Mouse (Mus musculus): ENCODE results near the gene Apol7c. TPM values are rescaled to one million over a fixed set of nuclear protein-coding genes. Genes with fewer than 3 reads are reported as not detected.
"Not testable (repeated sequence)": the region's sequence is repeated elsewhere in the genome, so short reads cannot be mapped to it uniquely, and the experiment has no call there.

Gene Apol7c
- polyA plus RNA-seq (2012; rRNA removed): 1.3 and 1.8 TPM in 2 replicates

DNA sequence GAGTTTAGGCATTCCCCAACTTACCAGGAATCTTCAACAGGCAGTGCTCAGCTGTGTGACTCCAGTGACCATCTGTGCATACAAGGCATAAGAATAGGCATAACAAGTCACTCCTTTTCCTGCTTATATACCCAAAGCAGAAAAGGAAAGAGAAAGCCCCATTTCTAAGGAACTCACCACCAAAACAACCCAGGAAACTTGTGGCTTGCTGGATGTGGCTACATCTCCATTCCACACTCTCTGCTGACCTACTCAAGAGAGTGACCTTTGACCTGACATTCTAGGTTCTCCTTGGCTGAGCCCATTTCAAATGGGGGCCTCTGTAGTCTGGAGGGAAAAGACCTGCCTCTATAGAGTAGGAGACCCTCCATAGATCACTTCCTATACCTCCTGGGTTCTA, at the start of gene Apol7c:
Apol7c (minus strand) TSS at position 101 of the 400 bp plus-strand sequence.
- no peak for DNase-seq (ENCODE audit: low spot score)

DNA sequence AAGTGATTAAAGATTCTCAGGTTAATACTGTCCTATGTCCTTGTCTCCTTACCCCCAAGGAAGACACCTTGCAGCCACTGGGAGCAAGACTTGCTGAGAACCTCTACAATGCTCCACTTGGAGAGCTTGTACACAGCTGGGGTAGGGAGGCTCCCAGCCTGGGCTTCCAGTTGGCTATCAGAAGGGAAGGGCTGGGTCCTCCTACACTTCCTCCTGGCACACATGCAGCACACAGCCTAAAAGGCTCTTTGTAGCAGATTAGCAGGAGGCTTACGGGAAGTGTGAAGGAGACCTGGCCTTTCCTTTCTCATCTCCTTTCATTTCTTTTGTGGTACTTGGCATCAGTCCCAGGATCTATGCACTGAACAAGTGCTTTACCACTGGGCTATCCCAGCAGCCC, 48.6 kb upstream of the Apol7c start:
- no peak for DNase-seq (ENCODE audit: low spot score)

DNA sequence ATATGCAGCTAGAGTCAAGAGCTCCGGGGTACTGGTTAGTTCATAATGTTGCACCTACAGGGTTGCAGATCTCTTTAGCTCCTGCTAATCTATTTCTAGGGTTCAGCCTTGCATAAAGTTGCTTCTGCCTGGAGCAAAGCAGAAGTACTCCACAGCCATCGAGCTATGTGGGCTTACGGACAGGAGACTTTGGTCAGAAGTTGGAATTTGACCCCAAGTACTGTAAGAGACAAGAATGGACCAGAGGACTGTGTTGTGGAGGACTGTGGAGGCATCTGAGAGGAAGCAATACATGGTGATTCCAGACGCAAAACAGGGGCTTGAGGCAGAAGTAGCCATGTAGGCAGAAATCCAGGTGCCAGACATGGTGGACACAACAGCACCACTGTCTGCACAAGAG, 46.2 kb upstream of the Apol7c start:
- DNase-seq (ENCODE audit: low spot score): no peak

DNA sequence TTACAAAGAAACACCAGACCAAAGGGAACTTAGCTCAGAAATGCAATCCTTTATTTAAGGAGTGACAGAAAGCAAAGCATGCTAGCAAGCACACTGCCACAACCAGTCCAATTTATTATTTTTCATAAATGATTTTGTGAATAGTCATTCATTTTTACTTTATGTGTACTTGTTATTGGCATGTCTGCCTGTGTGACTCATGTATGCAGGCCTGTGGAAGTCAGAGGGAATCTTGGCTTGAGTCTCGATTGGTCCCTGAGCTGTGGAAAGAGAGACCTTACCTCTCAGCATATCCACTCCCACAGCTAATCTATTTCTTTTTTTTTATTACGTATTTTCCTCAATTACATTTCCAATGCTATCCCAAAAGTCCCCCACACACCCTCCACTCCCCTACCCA, 45.7 kb upstream of the Apol7c start:
- DNase-seq (ENCODE audit: low spot score): no peak

DNA sequence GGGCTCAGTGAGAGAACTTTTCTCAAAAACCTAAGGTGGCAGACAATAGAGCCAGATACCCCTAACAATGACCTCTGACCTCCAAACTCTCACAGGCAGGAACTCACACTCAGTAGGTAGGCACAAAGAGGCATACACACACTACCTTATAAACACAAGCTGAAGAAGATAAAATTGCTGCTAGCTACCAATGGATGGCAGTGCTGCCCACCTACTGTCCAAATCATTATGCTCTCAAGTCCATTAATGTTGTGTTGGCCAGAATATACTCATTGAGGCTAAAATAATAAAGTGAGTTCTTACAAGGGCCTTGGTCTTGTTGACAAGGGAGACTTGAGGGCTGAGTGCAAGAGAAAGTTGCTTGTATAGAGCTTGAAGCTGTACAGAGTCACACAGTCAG, 30.1 kb upstream of the Apol7c start:
- DNase-seq (ENCODE audit: low spot score): no peak

DNA sequence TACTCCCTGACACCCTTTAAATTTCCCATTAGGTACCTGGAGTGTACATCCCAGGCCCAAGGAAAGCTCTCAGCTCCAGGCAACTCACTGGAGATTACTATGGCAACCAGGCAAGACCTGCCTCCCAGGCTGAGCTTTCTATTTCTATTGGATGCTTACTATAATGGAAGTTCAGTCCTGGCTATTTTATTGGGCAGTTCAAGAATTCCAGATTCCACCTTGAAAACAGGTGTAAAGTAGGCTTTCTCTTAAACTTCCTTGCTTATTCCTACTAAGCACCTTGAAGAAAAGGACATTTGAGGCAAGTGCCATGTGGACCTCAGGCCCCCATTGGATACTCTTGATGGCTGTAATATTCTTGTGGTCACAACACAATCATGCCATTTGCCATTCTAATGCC, 28.7 kb upstream of the Apol7c start, which contains the start of gene 1700025B11Rik:
1700025B11Rik (minus strand) TSS at position 101 of the 400 bp plus-strand sequence.
- no peak for DNase-seq (ENCODE audit: low spot score)

DNA sequence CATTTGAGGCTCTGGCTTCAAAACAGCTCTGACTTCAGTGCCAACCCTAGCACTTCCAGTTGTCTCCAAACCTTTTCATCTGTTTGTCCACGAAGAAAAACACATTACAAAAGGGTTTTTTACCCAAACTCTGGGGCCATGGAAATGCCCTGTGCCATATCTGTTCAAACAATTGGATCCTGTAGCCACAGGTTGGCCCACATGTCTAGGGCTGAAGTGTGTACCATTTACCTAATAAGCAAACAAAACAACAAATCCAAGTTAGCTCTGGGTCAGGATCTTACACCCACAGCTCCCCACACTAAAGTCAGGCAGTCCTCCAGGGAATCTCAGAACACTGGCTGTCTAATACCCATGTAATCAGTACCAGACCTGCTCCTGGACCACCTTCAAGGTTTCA, 6.1 kb upstream of the Apol7c start:
- not testable (repeated sequence) for DNase-seq (ENCODE audit: low spot score)

DNA sequence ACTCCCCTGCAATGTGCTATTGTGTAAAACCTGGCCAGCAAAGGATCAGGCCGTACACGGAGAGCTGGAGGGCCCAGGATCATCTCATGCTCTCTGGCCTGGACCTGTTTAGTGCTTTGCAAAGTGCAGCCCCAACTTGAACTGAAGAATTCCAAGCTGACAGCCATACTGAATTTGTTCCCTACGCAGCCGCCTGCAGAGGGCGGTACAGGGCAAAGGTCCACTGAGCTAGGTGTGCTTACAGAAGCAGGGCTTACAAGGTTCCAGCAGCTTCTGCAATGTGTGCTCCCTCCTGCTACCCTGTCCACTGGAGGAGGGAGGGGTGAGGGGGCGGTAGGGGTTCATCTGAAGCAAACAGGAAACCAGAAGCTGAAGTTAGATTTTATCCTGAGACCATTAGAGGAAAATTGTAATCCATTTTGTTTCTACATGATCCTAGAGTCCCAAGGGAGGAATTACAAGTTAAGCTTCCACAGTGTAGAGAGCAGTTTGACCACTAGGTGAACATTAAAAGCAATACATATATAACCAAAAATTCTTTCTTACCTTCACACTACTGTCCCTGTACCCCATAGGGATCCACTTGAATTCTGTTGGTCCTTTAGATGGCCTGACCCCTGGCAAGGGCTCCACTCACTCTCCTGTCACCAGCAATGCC, 9.8 kb downstream of the Apol7c start:
- DNase-seq (ENCODE audit: low spot score): peak; percentile 30

DNA sequence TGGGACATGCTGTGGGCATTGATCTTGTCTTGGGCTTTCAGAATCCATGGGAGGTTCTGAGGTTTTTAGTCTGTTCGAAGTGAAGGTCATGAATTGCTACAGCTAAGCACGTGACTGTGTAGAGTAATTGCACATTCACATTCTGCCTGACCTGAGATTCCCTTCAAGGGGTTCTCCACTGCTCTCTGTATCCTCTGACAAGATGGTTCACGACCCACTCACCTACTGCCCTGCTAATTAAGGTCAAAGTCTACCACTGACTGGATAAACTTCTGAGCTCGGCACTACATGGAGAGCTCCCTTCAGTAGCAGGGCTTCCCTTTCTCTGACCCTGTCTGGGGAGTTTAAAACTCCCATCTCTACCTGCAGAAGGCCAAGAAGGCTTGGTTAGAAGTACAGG, 12.5 kb downstream of the Apol7c start:
- DNase-seq (ENCODE audit: low spot score): not testable (repeated sequence)

DNA sequence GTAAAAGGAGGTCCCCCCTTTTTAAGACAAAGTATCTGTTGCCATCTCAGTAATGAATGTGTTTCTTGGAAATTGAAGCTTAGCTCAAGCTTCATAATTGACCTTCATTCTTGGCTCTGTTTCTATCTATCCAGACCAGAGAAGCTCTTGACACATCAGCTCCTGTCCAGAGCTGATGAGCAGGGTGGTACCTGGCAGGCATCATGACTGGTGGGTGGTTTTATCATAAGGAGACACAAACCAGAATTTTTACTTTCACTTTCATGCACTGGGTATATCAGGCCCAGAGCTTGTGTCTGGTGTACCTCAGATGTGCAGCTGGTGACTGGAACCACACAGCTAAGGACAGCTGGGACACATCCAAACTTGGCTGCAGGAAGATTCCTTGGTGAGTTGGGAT, 25.1 kb downstream of the Apol7c start, which contains the start of gene Apol11a:
Apol11a (plus strand) TSS at position 306 of the 400 bp plus-strand sequence.
- not testable (repeated sequence) for DNase-seq (ENCODE audit: low spot score)

DNA sequence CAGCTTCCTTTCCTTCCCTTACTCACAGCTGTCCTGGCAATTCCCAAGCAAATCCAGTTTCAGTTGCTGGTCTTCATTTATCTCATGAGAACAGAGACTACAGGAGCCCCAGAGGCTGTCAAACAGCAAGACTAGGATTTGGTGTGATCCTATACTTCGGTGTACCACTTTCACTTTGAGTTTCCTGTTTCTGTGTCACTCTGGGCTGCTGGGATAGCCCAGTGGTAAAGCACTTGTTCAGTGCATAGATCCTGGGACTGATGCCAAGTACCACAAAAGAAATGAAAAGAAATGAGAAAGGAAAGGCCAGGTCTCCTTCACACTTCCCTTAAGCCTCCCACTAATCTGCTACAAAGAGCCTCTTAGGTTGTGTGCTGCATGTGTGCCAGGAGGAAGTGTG, 38.4 kb downstream of the Apol7c start:
- not testable (repeated sequence) for DNase-seq (ENCODE audit: low spot score)

DNA sequence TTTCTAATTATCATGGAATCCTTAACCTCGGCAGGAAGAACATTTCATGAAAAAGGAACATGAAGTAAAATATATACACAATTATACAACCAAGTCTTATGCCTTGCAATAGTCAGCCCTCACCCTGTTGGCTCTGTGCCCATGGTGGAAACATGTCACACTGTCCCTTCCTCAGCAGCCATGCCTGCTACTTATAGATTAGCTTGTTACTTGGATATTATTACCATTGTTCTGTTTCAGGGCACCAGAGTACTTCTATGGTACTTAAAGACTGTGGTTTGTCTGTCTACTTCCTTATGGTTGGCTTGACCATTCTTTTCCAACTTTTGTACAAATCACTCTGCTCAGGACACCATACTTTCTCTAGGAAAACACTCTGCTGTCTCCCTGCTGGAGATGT, 39.9 kb downstream of the Apol7c start:
- not testable (repeated sequence) for DNase-seq (ENCODE audit: low spot score)

DNA sequence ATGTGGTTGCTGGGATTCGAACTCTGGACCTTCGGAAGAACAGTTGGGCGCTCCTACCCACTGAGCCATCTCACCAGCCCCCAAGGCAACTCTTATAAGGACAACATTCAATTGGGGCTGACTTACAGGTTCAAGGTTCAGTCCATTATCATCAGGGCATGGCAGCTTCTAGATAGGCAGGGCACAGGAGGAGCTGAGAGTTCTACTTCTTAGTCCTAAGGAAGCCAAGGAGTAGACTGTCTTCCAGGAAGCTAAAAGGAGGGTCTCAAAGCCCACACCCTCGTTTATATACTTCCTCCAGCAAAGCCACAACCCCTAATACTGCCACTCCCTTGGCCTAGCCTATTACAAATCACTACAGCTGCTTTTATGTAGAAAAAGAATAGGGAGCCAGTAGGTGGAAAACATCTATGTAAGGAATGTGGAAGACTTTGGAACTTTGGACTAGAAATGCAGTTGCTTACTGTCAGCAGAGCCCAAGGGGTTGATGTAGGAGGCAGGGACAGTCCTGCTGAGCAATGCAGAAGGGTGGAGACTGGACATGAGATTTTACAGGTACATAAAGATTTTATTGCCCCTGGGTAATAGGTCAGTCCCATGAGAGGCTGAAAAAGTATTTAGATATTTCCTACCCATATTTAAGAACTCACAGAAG, 50.8 kb downstream of the Apol7c start:
- DNase-seq (ENCODE audit: low spot score): no peak

DNA sequence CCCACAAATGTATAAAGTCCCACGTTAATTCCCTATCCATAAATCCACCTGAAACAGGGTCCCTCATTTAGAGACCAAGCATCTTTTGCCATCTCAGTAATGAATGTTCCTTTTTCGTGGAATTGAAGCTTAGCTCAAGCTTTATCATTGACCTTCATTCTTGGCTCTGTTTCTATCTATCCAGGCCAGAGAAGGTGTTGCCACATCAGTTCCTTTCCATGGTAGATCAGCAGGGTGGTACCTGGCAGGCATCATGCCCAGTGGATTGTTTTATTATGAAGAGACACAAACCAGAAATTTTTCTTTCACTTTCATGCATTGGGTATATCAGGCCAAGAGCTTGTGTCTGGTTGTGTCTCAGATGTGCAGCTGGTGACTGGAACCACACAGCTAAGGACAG, 56.4 kb downstream of the Apol7c start, which contains the start of gene Apol10a:
Apol10a (plus strand) TSS at position 355 of the 400 bp plus-strand sequence.
- DNase-seq (ENCODE audit: low spot score): not testable (repeated sequence)

Other genes starting within 250 kb of the Apol7c start
- gene Rbfox2, start 226.3 kb downstream of the Apol7c start, polyA plus RNA-seq (2012; rRNA removed): 93.7 and 115 TPM in 2 replicates
- gene Apol7a, start 134.2 kb downstream of the Apol7c start, polyA plus RNA-seq (2012; rRNA removed): 1.8 and 2.8 TPM in 2 replicates
- 3.4 and 3.9 TPM in 2 replicates for gene Apol9a, start 122.2 kb downstream of the Apol7c start, polyA plus RNA-seq (2012; rRNA removed)
- gene Apol7b, start 85.8 kb downstream of the Apol7c start, polyA plus RNA-seq (2012; rRNA removed): 0.03 and 0.04 TPM in 2 replicates
- gene Apol10a, start 56.3 kb downstream of the Apol7c start, polyA plus RNA-seq (2012; rRNA removed): not detected in 2 replicates
- not detected in 2 replicates for gene Apol11a, start 25.0 kb downstream of the Apol7c start, polyA plus RNA-seq (2012; rRNA removed)
- gene 1700025B11Rik, start 28.6 kb upstream of the Apol7c start, polyA plus RNA-seq (2012; rRNA removed): not detected in 2 replicates
- 4.9 and 6.4 TPM in 2 replicates for gene Apol10b, start 62.8 kb upstream of the Apol7c start, polyA plus RNA-seq (2012; rRNA removed)
- gene Gm36245, start 65.9 kb upstream of the Apol7c start, polyA plus RNA-seq (2012; rRNA removed): not detected in 2 replicates
- 0.06 and 0.10 TPM in 2 replicates for gene Apol11b, start 110.0 kb upstream of the Apol7c start, polyA plus RNA-seq (2012; rRNA removed)
- 0.41 and 0.66 TPM in 2 replicates for gene Apol7e, start 165.5 kb upstream of the Apol7c start, polyA plus RNA-seq (2012; rRNA removed)
- 4.6 and 5.5 TPM in 2 replicates for gene Apol9b, start 195.7 kb upstream of the Apol7c start, polyA plus RNA-seq (2012; rRNA removed)
- 0.29 and 0.72 TPM in 2 replicates for gene Apol8, start 223.7 kb upstream of the Apol7c start, polyA plus RNA-seq (2012; rRNA removed)

Measured in urinary bladder, adult 2 months (tissue).